Mouse (Mus musculus) cortical plate, adult 2 months (tissue): ENCODE data around the gene Il22ra1.

ENCODE experiments used
- CTCF ChIP-seq: fragments of 200-500 bp; IDR thresholded peaks from 2 replicates; pipeline ENCODE4 v1.5.1; 2011; ENCODE audit warnings: mild to moderate bottlenecking, control low read depth, low read length; ENCODE audit not compliant: insufficient read depth; ENCODE audit errors: extremely low read depth
- POLR2A ChIP-seq: fragments of 200-500 bp; IDR thresholded peaks from 2 replicates; pipeline ENCODE4 v1.6.1; 2011; ENCODE audit warnings: mild to moderate bottlenecking, low read length, control low read depth; ENCODE audit not compliant: insufficient read depth; ENCODE audit errors: extremely low read depth

GRCm38 (mm10) chr4:135738237-135738636 is 10.3 kb downstream of the Il22ra1 start:
- TF ChIP-seq CTCF (no peak), POLR2A (no peak)
